Mouse (Mus musculus): Measurements from ENCODE around the gene St6galnac3. TPM values are rescaled to one million over a fixed set of nuclear protein-coding genes. Genes with fewer than 3 reads are reported as not detected.

St6galnac3 gene
- total and polyA plus RNA-seq, 3 experiments = 0.08 to 1.1 (median 0.38) TPM

GRCm38 (mm10) chr3:153692978-153693377 lies 32.0 kb downstream of the St6galnac3 start:
- no peak overlapping the region for H3K4me2 ChIP-seq (ENCODE audit: insufficient read depth, low read depth, poor library complexity, severe bottlenecking)
- no peaks in the 10 kb centered on the region for H3K79me2 ChIP-seq (replicated peaks; ENCODE audit: control insufficient read depth, extremely low read depth, insufficient read depth, poor library complexity, severe bottlenecking)
- no peaks in the 10 kb centered on the region for H3K9me3 ChIP-seq (replicated peaks; ENCODE audit: low read length)
- no peak overlapping the region for H3K27ac ChIP-seq (ENCODE audit: insufficient read depth, low read depth)
- H3K36me3 ChIP-seq (replicated peaks in 1 of 2; ENCODE audit: control insufficient read depth in 1 of 2, insufficient read depth in 1 of 2, low read length in 1 of 2) = no peaks in the 10 kb centered on the region
- no peak for DNase-seq (ENCODE audit: extremely low read depth)
- in situ Hi-C loops (cut with MboI; ENCODE audit: low pct_ligation_motif_present, low pct_unique_long_range_greater_than_20kb, low sequenced_read_pairs) (no loop called here), dilution Hi-C loops (cut with MboI; ENCODE audit: extremely low pct_ligation_motif_present, extremely low pct_unique_long_range_greater_than_20kb, low sequenced_read_pairs) (no loop called here)
- TF ChIP-seq GABPA (IDR thresholded peaks at IDR 0.05; ENCODE audit: insufficient replicate concordance, low read depth, low read length) (no peak), ETS1 (conservative IDR thresholded peaks at IDR 0.05; ENCODE audit: low read depth, low read length) (no peak), NRF1 (IDR thresholded peaks at IDR 0.05; ENCODE audit: low read depth, low read length) (no peak), NELFE (IDR thresholded peaks at IDR 0.05; ENCODE audit: low read depth, low read length) (no peak), JUN (IDR thresholded peaks at IDR 0.05; ENCODE audit: insufficient read depth, low read depth, low read length) (no peak), MXI1 (IDR thresholded peaks at IDR 0.05; ENCODE audit: low read depth, low read length) (no peak), MYC (IDR thresholded peaks at IDR 0.05; ENCODE audit: low read depth, low read length) (no peak), TBP (conservative IDR thresholded peaks at IDR 0.05; ENCODE audit: low read depth, low read length) (no peak), SMC3 (IDR thresholded peaks at IDR 0.05; ENCODE audit: low read depth, low read length) (no peak)
- no peak overlapping the region for H3K9ac ChIP-seq (ENCODE audit: insufficient read depth, low read depth)
- H3K4me1 ChIP-seq (ENCODE audit: control insufficient read depth in 1 of 2, insufficient read depth in 2 of 2) = no peaks in the 10 kb centered on the region
- H3K4me3 ChIP-seq (replicated peaks in 1 of 3; ENCODE audit: low read depth in 2 of 3, low read length in 2 of 3, poor library complexity in 1 of 3) = no peak overlapping the region
- no peaks in the 10 kb centered on the region for H3K27me3 ChIP-seq (replicated peaks)

- no peaks in the 10 kb centered on the region for H3K9me3 ChIP-seq (replicated peaks; ENCODE audit: low read length)
- in situ Hi-C loops (cut with MboI; ENCODE audit: low pct_ligation_motif_present, low pct_unique_long_range_greater_than_20kb, low sequenced_read_pairs) = no loop called here
- H3K4me1 ChIP-seq (ENCODE audit: control insufficient read depth in 1 of 2, insufficient read depth in 2 of 2) = no peaks in the 10 kb centered on the region
- no peak for DNase-seq (ENCODE audit: extremely low read depth)
- H3K4me2 ChIP-seq (ENCODE audit: insufficient read depth, low read depth, poor library complexity, severe bottlenecking) = no peak overlapping the region
- H3K4me3 ChIP-seq (replicated peaks in 1 of 3; ENCODE audit: low read depth in 2 of 3, low read length in 2 of 3, poor library complexity in 1 of 3) = no peak overlapping the region
- no peak overlapping the region for H3K27ac ChIP-seq (ENCODE audit: insufficient read depth, low read depth)
- no peak overlapping the region for H3K9ac ChIP-seq (ENCODE audit: insufficient read depth, low read depth)
- no peaks in the 10 kb centered on the region for H3K27me3 ChIP-seq (replicated peaks)
- dilution Hi-C loops (cut with MboI; ENCODE audit: extremely low pct_ligation_motif_present, extremely low pct_unique_long_range_greater_than_20kb, low sequenced_read_pairs) = no loop called here
- H3K79me2 ChIP-seq (replicated peaks; ENCODE audit: control insufficient read depth, extremely low read depth, insufficient read depth, poor library complexity, severe bottlenecking) = no peaks in the 10 kb centered on the region
- H3K36me3 ChIP-seq (replicated peaks in 1 of 2; ENCODE audit: control insufficient read depth in 1 of 2, insufficient read depth in 1 of 2, low read length in 1 of 2) = no peaks in the 10 kb centered on the region
- TF ChIP-seq MAFK (IDR thresholded peaks at IDR 0.05; ENCODE audit: insufficient replicate concordance, low read length) = no peak
- no peak for TF ChIP-seq TBP (conservative IDR thresholded peaks at IDR 0.05; ENCODE audit: low read depth, low read length)
- TF ChIP-seq IRF4 (IDR thresholded peaks at IDR 0.05; ENCODE audit: low read depth, low read length) = no peak
- TF ChIP-seq JUND (conservative IDR thresholded peaks at IDR 0.05; ENCODE audit: low read depth, low read length) = no peak
- no peak for TF ChIP-seq ZC3H11A (IDR thresholded peaks at IDR 0.05; ENCODE audit: low read depth, low read length)
- no peak for TF ChIP-seq USF1 (IDR thresholded peaks at IDR 0.05; ENCODE audit: low read depth, low read length)
- no peak for TF ChIP-seq SIN3A (IDR thresholded peaks at IDR 0.05; ENCODE audit: low read length)
- no peak for TF ChIP-seq RAD21 (IDR thresholded peaks at IDR 0.05; ENCODE audit: low read depth, low read length)
- no peak for TF ChIP-seq MEF2A (IDR thresholded peaks at IDR 0.05; ENCODE audit: borderline replicate concordance, low read depth, low read length)
- no peak for TF ChIP-seq RCOR1 (conservative IDR thresholded peaks at IDR 0.05; ENCODE audit: low read depth, low read length)
- no peak for TF ChIP-seq ZMIZ1 (IDR thresholded peaks at IDR 0.05; ENCODE audit: low read depth, low read length)
- TF ChIP-seq CHD1 (IDR thresholded peaks at IDR 0.05; ENCODE audit: low read depth, low read length) = no peak
- no peak for TF ChIP-seq SMC3 (IDR thresholded peaks at IDR 0.05; ENCODE audit: low read depth, low read length)
- TF ChIP-seq POLR2A (IDR thresholded peaks at IDR 0.05; ENCODE audit: low read depth, low read length) = no peak
- TF ChIP-seq USF2 (conservative IDR thresholded peaks at IDR 0.05; ENCODE audit: low read depth, low read length) = no peak
Measured at GRCm38 (mm10) chr3:153692206-153692813, 32.7 kb downstream of the St6galnac3 start.

All from CH12.LX (cell line).